Mouse (Mus musculus) lung, embryonic 14.5 days (tissue): ENCODE measurements around the gene Anapc11. TPM values are rescaled to one million over a fixed set of nuclear protein-coding genes. Genes with fewer than 3 reads are reported as not detected.

Source experiments
- ATAC-seq: fragments of 200-750 bp; cut with Nextera tagmentation; 2 replicates; pipeline ENCODE4 v1.8.0; 2017; ENCODE audit warnings: mild to moderate bottlenecking, moderate TSS enrichment, moderate library complexity; ENCODE audit not compliant: insufficient read depth
- DNase-seq: peaks from one replicate; pipeline ENCODE4 v3.0.0-alpha.2; 2015
- H3K27ac ChIP-seq: fragments of 300-500 bp; sonication (generic); 2 replicates; pipeline ENCODE4 v1.5.1; 2014; ENCODE audit warnings: low read depth, mild to moderate bottlenecking, moderate library complexity
- H3K27me3 ChIP-seq: fragments of 300-500 bp; sonication (generic); 2 replicates; pipeline ENCODE4 v1.6.1; 2014; ENCODE audit warnings: low read length, control low read depth; ENCODE audit not compliant: insufficient read depth
- H3K36me3 ChIP-seq: fragments of 300-500 bp; sonication (generic); 2 replicates; pipeline ENCODE4 v1.6.1; 2014; ENCODE audit warnings: control low read depth; ENCODE audit not compliant: insufficient read depth
- H3K4me1 ChIP-seq: fragments of 300-500 bp; sonication (generic); 2 replicates; pipeline ENCODE4 v1.6.1; 2014; ENCODE audit warnings: antibody characterized with exemption, control low read depth; ENCODE audit not compliant: insufficient read depth
- H3K4me2 ChIP-seq: fragments of 300-500 bp; sonication (generic); 2 replicates; pipeline ENCODE4 v1.6.1; 2014; ENCODE audit warnings: mild to moderate bottlenecking
- H3K4me3 ChIP-seq: fragments of 300-500 bp; sonication (generic); 2 replicates; pipeline ENCODE4 v1.5.1; 2014; ENCODE audit warnings: low read depth, low read length
- H3K9ac ChIP-seq: fragments of 300-500 bp; sonication (generic); 2 replicates; pipeline ENCODE4 v1.6.1; 2014
- H3K9me3 ChIP-seq: fragments of 300-500 bp; sonication (generic); 2 replicates; pipeline ENCODE4 v1.6.1; 2016; ENCODE audit warnings: low read depth, low read length, control low read depth
- CTCF ChIP-seq: IDR thresholded peaks from 2 replicates; pipeline ENCODE4 v1.5.1; 2016; ENCODE audit warnings: antibody characterized with exemption, low read depth
- WGBS: fragments of 180-500 bp; shearing (Covaris S2); extraction: QIAGEN DNeasy Blood & Tissue Kit; methylation state at CpG from one replicate; pipeline ENCODE4 v1.1.7; 2014; 5-methylcytosine and 5-hydroxymethylcytosine counted together
- polyA plus RNA-seq: library from polyadenylated mRNA; unstranded; fragments of >200 nt; fragmentation: Nextera tagmentation; extraction: Ambion mirVana; gene quantifications from 2 replicates; pipeline ENCODE4 v1.2.1, GENCODE M21; 2014

Gene Anapc11
- polyA plus RNA-seq = 229 and 237 TPM in 2 replicates

GRCm38 (mm10) chr11:120598283-120598989 lies at the start of gene Anapc11, which contains the start of gene Alyref:
Gene Anapc11, plus strand, starts transcription at chr11:120598421.
Gene Alyref, minus strand, starts transcription at chr11:120598365.
- peak; percentile 99 for DNase-seq
- H3K4me3 ChIP-seq = peak within 1 kb of the TSS; percentile 99
- peaks cover 11% of the 10 kb centered on the region for H3K4me1 ChIP-seq
- H3K27me3 ChIP-seq = no peaks in the 10 kb centered on the region
- peak within 1 kb of the TSS; percentile 100 for H3K9ac ChIP-seq
- peak within 1 kb of the TSS; percentile 92 for H3K27ac ChIP-seq
- H3K9me3 ChIP-seq = no peaks in the 10 kb centered on the region
- peak; percentile 98 for ATAC-seq
- under 1% methylated on average over 87 of the region's 88 CpGs for WGBS
- TF ChIP-seq CTCF = no peak
- H3K36me3 ChIP-seq = peaks cover 68% of the 10 kb centered on the region
- peak within 1 kb of the TSS; percentile 93 for H3K4me2 ChIP-seq

- peak overlapping the region; percentile 96 for H3K27ac ChIP-seq
- H3K36me3 ChIP-seq = peaks cover 25% of the 10 kb centered on the region
- peak overlapping the region; percentile 98 for H3K4me3 ChIP-seq
- no peak for DNase-seq
- H3K9me3 ChIP-seq = no peaks in the 10 kb centered on the region
- peaks cover 14% of the 10 kb centered on the region for H3K4me1 ChIP-seq
- peak overlapping the region; percentile 96 for H3K4me2 ChIP-seq
- no peak for TF ChIP-seq CTCF
- 16% methylated on average over 7 of the region's 7 CpGs for WGBS
- ATAC-seq = no peak
- peak overlapping the region; percentile 95 for H3K9ac ChIP-seq
- no peaks in the 10 kb centered on the region for H3K27me3 ChIP-seq
Observed at GRCm38 (mm10) chr11:120548786-120549167, 49.4 kb upstream of the Anapc11 start.

- H3K36me3 ChIP-seq = peaks cover 19% of the 10 kb centered on the region
- peaks cover 14% of the 10 kb centered on the region for H3K4me1 ChIP-seq
- H3K9ac ChIP-seq = peak within 1 kb of the TSS; percentile 95
- DNase-seq (peak; percentile 96), ATAC-seq (peak; percentile 85)
- no peak for TF ChIP-seq CTCF
- H3K4me3 ChIP-seq = peak within 1 kb of the TSS; percentile 98
- peak within 1 kb of the TSS; percentile 96 for H3K4me2 ChIP-seq
- no peaks in the 10 kb centered on the region for H3K27me3 ChIP-seq
- no peaks in the 10 kb centered on the region for H3K9me3 ChIP-seq
- peak within 1 kb of the TSS; percentile 96 for H3K27ac ChIP-seq
- WGBS = under 1% methylated on average over 73 of the region's 87 CpGs
Observed at GRCm38 (mm10) chr11:120549168-120549945, 48.9 kb upstream of the Anapc11 start, which contains the start of gene Mcrip1. Gene Mcrip1, minus strand, starts transcription at chr11:120549727.

GRCm38 (mm10) chr11:120549986-120550809 lies 48.0 kb upstream of the Anapc11 start:
- Histone ChIP-seq H3K9me3 (no peaks in the 10 kb centered on the region), H3K4me3 (peak overlapping the region; percentile 98), H3K27ac (peak overlapping the region; percentile 96; the same call in 1 of the 2 replicates), H3K4me1 (peaks cover 14% of the 10 kb centered on the region), H3K9ac (peak overlapping the region; percentile 95), H3K36me3 (peaks cover 12% of the 10 kb centered on the region; the same call in 1 of the 2 replicates), H3K27me3 (no peaks in the 10 kb centered on the region), H3K4me2 (peak overlapping the region; percentile 96)
- WGBS = 59% methylated on average over 11 of the region's 11 CpGs
- no peak for TF ChIP-seq CTCF
- ATAC-seq (peak; percentile 22; the same call in 1 of the 2 replicates), DNase-seq (no peak)

DNA sequence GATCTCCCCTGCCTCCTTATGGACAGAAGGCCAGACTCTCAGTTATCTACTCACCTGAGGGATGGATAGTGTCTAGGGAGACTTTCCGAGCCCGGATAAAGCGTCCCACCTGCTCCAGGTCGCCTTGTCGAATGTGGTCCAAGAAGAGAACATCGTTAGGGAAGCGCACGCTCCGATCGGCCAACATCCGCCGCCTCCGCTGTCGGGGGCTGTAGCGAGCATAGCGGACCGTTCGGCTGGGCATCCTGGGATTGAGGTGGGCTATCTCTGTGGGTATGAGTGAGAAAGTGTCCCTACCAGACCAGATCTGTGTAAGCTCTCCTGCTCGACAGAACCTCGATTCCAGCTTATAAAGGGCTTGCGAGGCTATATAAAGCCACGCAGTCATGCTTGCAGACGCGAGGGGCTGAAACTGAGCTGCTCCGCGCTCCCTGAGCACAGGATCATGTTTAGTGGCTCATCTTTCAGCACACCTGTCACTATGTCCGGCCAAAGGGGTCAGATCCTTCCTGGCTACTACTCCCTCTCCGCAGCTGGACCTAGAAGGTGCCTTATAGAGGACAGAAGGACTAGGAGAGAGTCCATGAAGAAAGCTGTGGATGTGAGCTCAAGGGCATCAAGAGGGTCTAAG lies 47.3 kb upstream of the Anapc11 start, which contains the start of gene Ppp1r27:
Gene Ppp1r27 (minus strand): TSS at position 323 of the 631 bp plus-strand sequence.
- WGBS = 92% methylated on average over 28 of the region's 28 CpGs
- Histone ChIP-seq H3K4me2 (peak within 1 kb of the TSS; percentile 96), H3K27me3 (no peaks in the 10 kb centered on the region), H3K4me1 (peaks cover 14% of the 10 kb centered on the region), H3K4me3 (peak within 1 kb of the TSS; percentile 98), H3K9ac (peak within 1 kb of the TSS; percentile 95), H3K9me3 (no peaks in the 10 kb centered on the region), H3K36me3 (peaks cover 6% of the 10 kb centered on the region; the same call in 1 of the 2 replicates), H3K27ac (peak within 1 kb of the TSS; percentile 96; the same call in 1 of the 2 replicates)
- DNase-seq = no peak
- no peak for ATAC-seq
- TF ChIP-seq CTCF = no peak

GRCm38 (mm10) chr11:120552736-120553135 lies 45.5 kb upstream of the Anapc11 start:
- no peak for ATAC-seq
- no peak for DNase-seq
- 66% methylated on average over 5 of the region's 5 CpGs for WGBS
- Histone ChIP-seq H3K9me3 (no peaks in the 10 kb centered on the region), H3K4me1 (peaks cover 14% of the 10 kb centered on the region), H3K4me3 (no peak overlapping the region), H3K36me3 (no peaks in the 10 kb centered on the region), H3K27ac (no peak overlapping the region), H3K4me2 (no peak overlapping the region), H3K27me3 (no peaks in the 10 kb centered on the region), H3K9ac (no peak overlapping the region)
- TF ChIP-seq CTCF = no peak
